Mouse (Mus musculus) right cerebral cortex, postnatal 10 days (tissue): Measurements from ENCODE around the gene Gm28557.
"Not testable (repeated sequence)": the region's sequence is repeated elsewhere in the genome, so short reads cannot be mapped to it uniquely, and the experiment has no call there.

Experiments
- DNase-seq, 2 experiments: peaks; one replicate each; pipeline ENCODE4 v3.0.0; 2021; ENCODE audit warnings: low spot score in 2 of 2

Gm28557 gene

GRCm38 (mm10) chr13:67108194-67108820, at the start of gene Gm28557:
Gene Gm28557, minus strand, starts transcription at chr13:67108604.
- peak; percentile 95 to 96 for DNase-seq

GRCm38 (mm10) chr13:67128038-67128721, 19.8 kb upstream of the Gm28557 start:
- peak; percentile 91 to 94 for DNase-seq

- DNase-seq, result not testable (repeated sequence)
Measured at GRCm38 (mm10) chr13:67127507-67127906, 19.1 kb upstream of the Gm28557 start.

- DNase-seq, result no peak
Measured at GRCm38 (mm10) chr13:67124460-67124859, 16.1 kb upstream of the Gm28557 start.

- DNase-seq, result not testable (repeated sequence)
Measured at GRCm38 (mm10) chr13:67121360-67121759, 13.0 kb upstream of the Gm28557 start, which contains the start of gene Zfp759. Gene Zfp759, plus strand, starts transcription at chr13:67121660.

GRCm38 (mm10) chr13:67116163-67116562, 7.8 kb upstream of the Gm28557 start, which contains the start of gene Rslcan18:
Gene Rslcan18, minus strand, starts transcription at chr13:67116263.
- DNase-seq, result not testable (repeated sequence)

- no peak for DNase-seq
Measured at GRCm38 (mm10) chr13:67113287-67113686, 4.9 kb upstream of the Gm28557 start.

- peak; percentile 27 to 29 for DNase-seq
Measured at GRCm38 (mm10) chr13:67112096-67112495, 3.7 kb upstream of the Gm28557 start.

- DNase-seq, result peak in 1 of 2 experiments; percentile 52
Measured at GRCm38 (mm10) chr13:67108821-67109206, 410 bp upstream of the Gm28557 start.

- DNase-seq, result no peak
Measured at GRCm38 (mm10) chr13:67107681-67108080, 723 bp downstream of the Gm28557 start.

GRCm38 (mm10) chr13:67097876-67098275, 10.5 kb downstream of the Gm28557 start, which contains the start of gene Zfp708:
Gene Zfp708, minus strand, starts transcription at chr13:67097976.
- DNase-seq, result no peak

GRCm38 (mm10) chr13:67090154-67090553, 18.2 kb downstream of the Gm28557 start:
- DNase-seq, result no peak

GRCm38 (mm10) chr13:67081946-67082345, 26.5 kb downstream of the Gm28557 start:
- no peak for DNase-seq

GRCm38 (mm10) chr13:67081142-67081713, 27.2 kb downstream of the Gm28557 start:
- peak; percentile 73 to 84 for DNase-seq

- DNase-seq, result no peak
Measured at GRCm38 (mm10) chr13:67077244-67077643, 31.2 kb downstream of the Gm28557 start.

- DNase-seq, result no peak
Measured at GRCm38 (mm10) chr13:67072786-67073185, 35.6 kb downstream of the Gm28557 start.

- no peak for DNase-seq
Measured at GRCm38 (mm10) chr13:67065386-67065785, 43.0 kb downstream of the Gm28557 start.

GRCm38 (mm10) chr13:67062427-67062826, 46.0 kb downstream of the Gm28557 start:
- DNase-seq, result no peak

- DNase-seq, result peak; percentile 95 to 96
Measured at GRCm38 (mm10) chr13:67060786-67061358, 47.5 kb downstream of the Gm28557 start, which contains the start of gene Zfp712. Gene Zfp712, minus strand, starts transcription at chr13:67061170.

- no peak for DNase-seq
Measured at GRCm38 (mm10) chr13:67060161-67060785, 48.1 kb downstream of the Gm28557 start.
